Mouse (Mus musculus) splenic B cell, adult 2 months (primary cell): ENCODE measurements around the gene Olfr916.

Source experiments
- DNase-seq: peaks from one replicate; pipeline ENCODE4 v3.0.0-alpha.2; 2011; ENCODE audit warnings: low read depth, low spot score
- H3K27me3 ChIP-seq: 2 replicates; pipeline ENCODE4 v1.6.1; 2012; ENCODE audit warnings: mild to moderate bottlenecking, low read length, moderate library complexity, mixed read lengths; ENCODE audit not compliant: control insufficient read depth, poor library complexity, insufficient read depth, severe bottlenecking
- H3K36me3 ChIP-seq: 2 replicates; pipeline ENCODE4 v1.6.1; 2012; ENCODE audit warnings: mild to moderate bottlenecking, low read length, moderate library complexity, mixed read lengths; ENCODE audit not compliant: control insufficient read depth, poor library complexity, insufficient read depth, severe bottlenecking

Gene Olfr916

DNA sequence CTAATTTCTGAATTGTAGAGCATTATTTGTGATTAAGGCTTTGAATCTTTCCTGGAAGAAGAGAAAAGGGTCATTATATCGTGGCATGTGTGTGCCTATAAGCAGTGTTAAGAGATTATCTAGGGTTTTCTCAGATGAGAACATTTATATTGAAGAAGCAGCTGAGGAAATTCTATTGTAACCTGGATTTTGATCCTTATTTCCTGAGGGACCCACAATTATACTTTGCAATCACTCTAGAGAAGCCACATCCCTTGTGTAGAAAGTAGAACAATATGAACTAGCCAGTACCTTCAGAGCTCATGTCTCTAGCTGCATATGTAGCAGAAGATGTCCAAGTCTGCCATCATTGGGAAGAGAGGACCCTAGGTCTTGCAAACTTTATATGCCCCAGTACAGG lies at the start of gene Olfr916:
Gene Olfr916, minus strand, starts transcription at position 101 of the 400 bp plus-strand sequence.
- Histone ChIP-seq H3K27me3 (no peaks in the 10 kb centered on the region), H3K36me3 (no peaks in the 10 kb centered on the region)
- no peak for DNase-seq

DNA sequence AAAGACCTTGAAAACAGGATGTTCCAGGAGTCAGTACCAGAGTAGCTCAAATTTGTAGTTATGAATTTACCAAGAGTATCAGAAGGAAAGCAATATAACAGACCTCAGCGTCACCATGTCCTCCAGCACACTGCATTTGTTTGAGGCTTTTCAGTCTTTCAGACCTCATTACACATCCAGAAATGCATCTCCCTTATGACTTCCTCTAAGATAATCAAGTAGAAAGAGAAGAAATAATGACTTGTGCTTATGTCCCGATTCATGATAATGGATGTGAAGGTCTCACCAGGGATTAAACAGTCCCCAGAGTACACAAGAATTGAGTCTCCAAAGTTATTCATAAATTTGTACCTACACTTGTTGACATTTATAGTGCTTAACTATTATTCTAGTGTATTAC lies 14.8 kb upstream of the Olfr916 start, which contains the start of gene Olfr918:
Gene Olfr918, minus strand, starts transcription at position 101 of the 400 bp plus-strand sequence.
- Histone ChIP-seq H3K27me3 (no peaks in the 10 kb centered on the region), H3K36me3 (no peaks in the 10 kb centered on the region)
- DNase-seq = no peak

DNA sequence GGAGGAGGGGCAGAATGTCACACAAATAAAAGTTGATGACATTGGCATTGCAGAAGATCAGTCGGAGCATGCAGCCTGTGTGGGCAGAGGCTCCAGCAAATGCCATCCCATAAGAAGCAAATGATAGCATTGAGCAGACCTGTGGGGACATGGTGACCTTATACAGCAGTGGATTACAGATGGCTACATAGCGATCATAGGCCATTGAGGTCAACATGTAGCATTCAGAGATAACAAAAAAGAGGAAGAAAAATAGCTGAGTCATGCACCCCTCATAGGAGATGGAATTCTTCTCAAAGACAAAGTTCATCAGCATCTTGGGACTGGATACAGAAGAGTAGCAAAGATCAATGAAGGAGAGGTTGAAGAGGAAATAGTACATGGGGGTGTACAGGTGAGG lies 13.2 kb upstream of the Olfr916 start:
- Histone ChIP-seq H3K27me3 (no peaks in the 10 kb centered on the region), H3K36me3 (no peaks in the 10 kb centered on the region)
- DNase-seq = no peak

DNA sequence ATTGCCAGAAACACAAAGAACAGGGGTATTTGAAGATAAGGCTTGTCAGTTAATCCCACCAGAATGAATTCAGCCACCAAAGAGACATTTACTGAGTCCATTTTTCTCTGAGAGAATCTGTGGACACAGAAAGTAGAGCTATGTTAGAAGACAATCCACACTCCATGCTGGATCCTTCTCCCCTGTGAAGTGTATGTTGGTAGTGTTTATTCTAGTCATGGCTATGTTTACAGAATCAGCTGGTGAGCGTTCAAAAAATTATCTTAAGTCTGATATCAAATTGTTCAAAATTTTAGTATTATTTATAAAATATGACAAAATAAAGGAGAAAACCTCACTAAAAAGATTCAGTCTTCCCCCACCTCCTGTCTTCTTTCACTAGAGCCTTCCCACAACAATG lies 6.1 kb upstream of the Olfr916 start, which contains the start of gene Olfr917:
Gene Olfr917, minus strand, starts transcription at position 101 of the 400 bp plus-strand sequence.
- Histone ChIP-seq H3K27me3 (no peaks in the 10 kb centered on the region), H3K36me3 (no peaks in the 10 kb centered on the region)
- no peak for DNase-seq

DNA sequence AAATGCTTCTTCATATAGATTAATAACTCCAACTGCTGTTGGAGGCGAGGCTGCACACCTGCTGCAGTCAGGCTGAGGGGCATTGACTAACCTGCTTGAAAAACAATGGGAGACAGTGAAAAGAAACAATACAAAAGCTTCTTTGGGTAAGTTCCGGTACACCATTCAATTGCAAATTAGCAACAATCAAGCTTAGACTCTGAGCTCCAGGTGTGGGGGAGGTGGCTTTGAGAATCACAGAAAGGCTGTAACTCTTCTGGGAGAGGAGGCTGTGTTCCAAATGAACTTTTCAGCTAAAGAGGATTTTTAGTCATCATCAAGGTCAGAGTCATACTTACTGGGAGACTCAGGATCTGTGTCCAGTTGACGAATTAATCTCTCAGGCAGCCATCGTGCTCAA lies 27.3 kb downstream of the Olfr916 start:
- Histone ChIP-seq H3K36me3 (no peaks in the 10 kb centered on the region), H3K27me3 (no peaks in the 10 kb centered on the region)
- no peak for DNase-seq
